Mouse (Mus musculus) lung, postnatal 0 days (tissue): Measurements from ENCODE around the gene Gm5678. TPM values are rescaled to one million over a fixed set of nuclear protein-coding genes. Genes with fewer than 3 reads are reported as not detected.

ENCODE experiments used
- ATAC-seq: fragments of 200-750 bp; cut with Nextera tagmentation; 2 replicates; pipeline ENCODE4 v1.8.0; 2017; ENCODE audit warnings: moderate library complexity
- DNase-seq: peaks from one replicate; pipeline ENCODE4 v3.0.0-alpha.2; 2016; ENCODE audit warnings: low spot score
- H3K27ac ChIP-seq: fragments of 300-500 bp; sonication (generic); 2 replicates; pipeline ENCODE4 v1.5.1; 2014; ENCODE audit warnings: antibody characterized with exemption, mild to moderate bottlenecking, low read length, mixed read lengths
- H3K27me3 ChIP-seq: fragments of 300-500 bp; sonication (generic); replicated peaks from 2 replicates; pipeline ENCODE4 v1.6.1; 2014; ENCODE audit warnings: low read length, mixed read lengths; ENCODE audit not compliant: insufficient read depth
- H3K36me3 ChIP-seq: fragments of 300-500 bp; sonication (generic); 2 replicates; pipeline ENCODE4 v1.6.1; 2014; ENCODE audit warnings: low read length, mixed read lengths; ENCODE audit not compliant: insufficient read depth
- H3K4me1 ChIP-seq: fragments of 300-500 bp; sonication (generic); 2 replicates; pipeline ENCODE4 v1.6.1; 2014; ENCODE audit warnings: antibody characterized with exemption, low read depth, low read length, mixed read lengths; ENCODE audit not compliant: insufficient read depth
- H3K4me2 ChIP-seq: fragments of 300-500 bp; sonication (generic); replicated peaks from 2 replicates; pipeline ENCODE4 v1.6.1; 2014; ENCODE audit warnings: low read depth, mild to moderate bottlenecking, low read length, moderate library complexity, mixed read lengths
- H3K4me3 ChIP-seq: fragments of 300-500 bp; sonication (generic); 2 replicates; pipeline ENCODE4 v1.5.1; 2014; ENCODE audit warnings: low read depth, low read length
- H3K9ac ChIP-seq: fragments of 300-500 bp; sonication (generic); replicated peaks from 2 replicates; pipeline ENCODE4 v1.6.1; 2014; ENCODE audit warnings: low read depth, mild to moderate bottlenecking
- H3K9me3 ChIP-seq: fragments of 300-500 bp; sonication (generic); 2 replicates; pipeline ENCODE4 v1.6.1; 2016; ENCODE audit warnings: low read length, mixed read lengths
- CTCF ChIP-seq: IDR thresholded peaks from 2 replicates; pipeline ENCODE4 v1.5.1; 2016; ENCODE audit warnings: antibody characterized with exemption, mild to moderate bottlenecking
- EP300 ChIP-seq: IDR thresholded peaks from 2 replicates; pipeline ENCODE4 v1.6.1; 2016; ENCODE audit warnings: antibody characterized with exemption, mild to moderate bottlenecking, control low read depth
- WGBS: fragments of 180-500 bp; shearing (Covaris S2); extraction: QIAGEN DNeasy Blood & Tissue Kit; methylation state at CpG from one replicate; pipeline ENCODE4 v1.1.7; 2014; 5-methylcytosine and 5-hydroxymethylcytosine counted together
- polyA plus RNA-seq: library from polyadenylated mRNA; unstranded; fragments of >200 nt; fragmentation: Nextera tagmentation; extraction: Ambion mirVana; gene quantifications from 2 replicates; pipeline ENCODE4 v1.2.1, GENCODE M21; 2015

The Gm5678 gene
- polyA plus RNA-seq, 1 experiment from 2014 or later, result not detected

DNA sequence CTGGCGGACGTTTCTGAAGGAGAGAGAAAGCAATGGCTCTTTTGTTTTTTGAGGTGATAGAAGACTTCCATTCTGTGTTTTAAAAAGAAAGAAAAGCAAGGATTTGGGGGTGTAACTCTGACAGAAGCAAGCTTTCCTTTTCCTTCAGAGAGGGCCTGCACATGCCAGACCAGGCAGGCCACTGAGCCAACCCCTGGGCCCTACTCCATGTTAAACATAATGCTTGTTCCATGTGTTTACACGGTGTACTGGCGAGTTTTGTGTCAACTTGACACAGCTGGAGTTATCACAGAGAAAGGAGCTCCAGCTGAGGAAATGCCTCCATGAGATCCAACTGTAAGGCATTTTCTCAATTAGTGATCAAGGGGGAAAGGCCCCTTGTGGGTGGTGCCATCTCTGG, 39.6 kb upstream of the Gm5678 start:
- no peak overlapping the region for H3K27ac ChIP-seq
- no peak for ATAC-seq
- 56% methylated on average over 4 of the region's 4 CpGs for WGBS
- H3K36me3 ChIP-seq, result no peaks in the 10 kb centered on the region
- H3K9me3 ChIP-seq, result no peaks in the 10 kb centered on the region
- no peak for DNase-seq
- H3K4me3 ChIP-seq, result no peak overlapping the region
- no peak overlapping the region for H3K4me2 ChIP-seq
- no peak overlapping the region for H3K9ac ChIP-seq
- H3K27me3 ChIP-seq, result no peaks in the 10 kb centered on the region
- H3K4me1 ChIP-seq, result no peaks in the 10 kb centered on the region
- TF ChIP-seq EP300 (no peak), CTCF (no peak)

DNA sequence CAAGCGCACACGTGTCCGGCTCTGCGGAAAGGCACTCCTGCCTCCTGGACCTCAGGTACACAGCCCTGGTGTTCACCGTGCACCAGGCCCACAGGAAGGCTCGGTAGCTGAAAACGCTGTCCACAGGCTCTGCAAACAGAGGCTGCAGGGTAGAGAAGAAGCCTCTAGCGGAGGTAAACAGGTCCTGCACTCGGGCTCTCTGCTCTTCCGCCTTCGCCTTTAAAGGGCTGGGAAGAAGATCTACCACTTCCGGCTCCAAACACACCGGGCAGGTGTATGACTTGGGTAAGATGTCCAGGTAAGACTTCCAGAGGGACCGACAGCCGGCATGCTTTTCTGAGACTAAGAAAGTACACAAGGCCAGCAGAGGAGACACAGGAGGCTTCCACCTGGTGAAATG, 37.0 kb upstream of the Gm5678 start:
- Histone ChIP-seq H3K27me3 (no peaks in the 10 kb centered on the region), H3K9me3 (no peaks in the 10 kb centered on the region), H3K9ac (no peak overlapping the region), H3K4me3 (no peak overlapping the region), H3K4me1 (no peaks in the 10 kb centered on the region), H3K4me2 (no peak overlapping the region), H3K27ac (no peak overlapping the region), H3K36me3 (no peaks in the 10 kb centered on the region)
- no peak for DNase-seq
- no peak for ATAC-seq
- WGBS, result 79% methylated on average over 15 of the region's 15 CpGs
- TF ChIP-seq EP300 (no peak), CTCF (no peak)

DNA sequence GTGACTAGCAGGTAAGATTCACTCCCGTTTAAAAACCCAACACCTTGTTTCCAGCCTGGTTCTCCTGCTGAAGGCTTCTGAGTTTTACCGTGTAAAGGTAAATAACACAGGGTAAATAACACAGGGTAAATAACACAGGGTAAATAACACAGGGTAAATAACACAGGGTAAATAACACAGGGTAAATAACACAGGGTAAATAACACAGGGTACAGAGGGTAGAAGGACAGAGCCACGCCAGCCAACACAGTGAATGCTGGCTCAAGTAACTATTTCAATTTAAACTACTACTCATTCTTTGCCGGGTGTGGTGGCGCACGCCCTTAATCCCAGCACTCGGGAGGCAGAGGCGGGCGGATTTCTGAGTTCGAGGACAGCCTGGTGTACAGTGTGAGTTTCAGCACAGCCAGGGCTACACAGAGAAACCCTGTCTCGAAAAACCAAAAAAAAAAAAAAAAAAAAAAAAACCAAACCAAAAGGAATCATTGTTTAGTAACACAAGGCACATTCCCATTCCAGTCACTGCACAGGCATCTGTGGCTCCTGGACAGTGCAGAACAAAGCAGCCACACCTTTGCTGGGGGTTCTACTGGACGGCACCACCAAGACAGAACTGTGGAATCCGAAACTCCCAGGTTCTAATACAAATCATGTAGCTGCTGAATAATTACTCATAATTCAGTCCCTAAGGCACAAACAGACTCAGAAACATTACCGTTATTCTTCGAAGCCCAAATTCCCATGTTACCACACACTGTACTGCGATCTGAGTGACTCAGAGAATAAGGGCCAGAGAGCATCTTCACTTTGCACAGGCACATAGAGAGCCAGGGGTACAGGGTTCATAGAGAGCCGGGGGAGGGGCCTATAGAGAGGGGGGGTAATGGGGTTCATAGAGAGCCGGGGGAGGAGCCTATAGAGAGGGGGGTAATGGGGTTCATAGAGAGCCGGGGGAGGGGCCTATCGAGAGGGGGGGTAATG, 36.2 kb upstream of the Gm5678 start:
- Histone ChIP-seq H3K27ac (no peak overlapping the region), H3K4me3 (no peak overlapping the region), H3K4me2 (no peak overlapping the region), H3K36me3 (no peaks in the 10 kb centered on the region), H3K27me3 (no peaks in the 10 kb centered on the region), H3K4me1 (no peaks in the 10 kb centered on the region), H3K9ac (no peak overlapping the region), H3K9me3 (no peaks in the 10 kb centered on the region)
- DNase-seq (no peak), ATAC-seq (no peak)
- 86% methylated on average over 17 of the region's 20 CpGs for WGBS
- TF ChIP-seq CTCF (no peak), EP300 (no peak)

DNA sequence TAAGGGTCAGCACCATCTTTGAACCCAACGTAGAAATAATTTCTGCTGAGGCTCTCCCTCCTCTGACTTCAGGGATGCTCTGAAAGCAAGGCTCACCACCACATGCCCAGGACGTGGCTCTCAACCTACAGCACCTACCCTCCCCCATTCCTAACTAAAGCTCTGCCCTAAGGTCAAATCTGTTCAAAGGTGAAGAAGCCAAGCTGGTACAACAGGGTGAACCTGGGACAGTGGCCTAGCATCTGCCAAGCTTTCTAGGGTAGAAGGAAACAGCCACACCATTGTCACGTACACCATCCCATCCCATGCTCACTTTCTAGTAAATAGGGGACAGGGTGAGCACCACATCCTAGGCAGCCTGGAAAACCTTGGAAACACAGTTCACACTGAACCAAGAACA, 35.2 kb upstream of the Gm5678 start:
- H3K9ac ChIP-seq, result no peak overlapping the region
- no peaks in the 10 kb centered on the region for H3K36me3 ChIP-seq
- H3K9me3 ChIP-seq, result no peaks in the 10 kb centered on the region
- no peaks in the 10 kb centered on the region for H3K4me1 ChIP-seq
- no peak overlapping the region for H3K27ac ChIP-seq
- H3K27me3 ChIP-seq, result no peaks in the 10 kb centered on the region
- no peak for TF ChIP-seq CTCF
- TF ChIP-seq EP300, result no peak
- no peak for ATAC-seq
- WGBS, result 98% methylated on average over 3 of the region's 3 CpGs
- H3K4me3 ChIP-seq, result no peak overlapping the region
- DNase-seq, result no peak
- H3K4me2 ChIP-seq, result no peak overlapping the region

DNA sequence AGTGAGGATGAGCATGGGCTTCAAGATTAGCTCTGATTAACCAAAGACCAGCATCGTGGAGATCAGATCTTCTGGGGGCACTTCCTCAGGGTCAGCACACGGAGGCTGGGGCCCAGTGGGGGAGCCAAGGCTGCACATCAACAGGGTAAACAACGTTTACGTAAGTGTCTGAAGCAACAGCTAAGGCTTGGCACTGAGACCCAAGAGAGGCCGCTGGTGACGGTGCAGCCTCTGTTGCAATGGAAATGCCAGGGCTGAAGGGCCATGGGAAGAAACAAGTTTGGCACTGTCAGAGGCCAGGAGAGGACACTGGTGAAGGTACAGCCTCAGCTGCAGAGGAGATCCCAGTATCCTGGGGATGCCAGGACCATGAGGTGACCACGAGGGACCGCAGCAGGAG, 34.5 kb upstream of the Gm5678 start:
- TF ChIP-seq EP300 (no peak), CTCF (no peak)
- no peaks in the 10 kb centered on the region for H3K4me1 ChIP-seq
- H3K4me2 ChIP-seq, result no peak overlapping the region
- H3K9ac ChIP-seq, result no peak overlapping the region
- no peaks in the 10 kb centered on the region for H3K9me3 ChIP-seq
- H3K4me3 ChIP-seq, result no peak overlapping the region
- no peaks in the 10 kb centered on the region for H3K27me3 ChIP-seq
- H3K27ac ChIP-seq, result no peak overlapping the region
- 76% methylated on average over 8 of the region's 8 CpGs for WGBS
- no peaks in the 10 kb centered on the region for H3K36me3 ChIP-seq
- ATAC-seq (no peak), DNase-seq (peak; percentile 16)

DNA sequence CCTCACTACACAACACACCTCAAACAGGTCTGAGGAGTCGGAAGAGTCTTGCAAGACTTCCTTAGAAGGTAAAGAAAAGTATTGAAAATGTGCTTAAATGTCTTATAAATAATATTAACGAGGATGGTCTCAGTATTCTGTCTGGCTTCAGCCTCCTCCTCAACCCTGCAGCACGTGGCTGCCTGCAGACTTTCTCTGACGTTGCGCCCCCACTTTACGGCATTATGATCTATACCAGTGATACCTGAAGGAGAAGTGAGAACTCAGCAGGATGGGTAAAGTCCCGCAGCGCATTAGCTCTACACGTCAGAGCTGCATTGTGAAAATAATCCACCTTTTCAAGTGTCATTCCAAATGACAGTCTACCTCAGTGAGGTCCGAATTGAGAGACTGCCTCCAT, 33.4 kb upstream of the Gm5678 start:
- WGBS, result 93% methylated on average over 10 of the region's 10 CpGs
- TF ChIP-seq CTCF (no peak), EP300 (no peak)
- no peaks in the 10 kb centered on the region for H3K36me3 ChIP-seq

More for the DNA sequence above, 33.4 kb upstream of the Gm5678 start:
- Histone ChIP-seq H3K4me2 (no peak overlapping the region), H3K9me3 (no peaks in the 10 kb centered on the region), H3K9ac (no peak overlapping the region), H3K4me3 (no peak overlapping the region), H3K27ac (no peak overlapping the region), H3K4me1 (no peaks in the 10 kb centered on the region), H3K27me3 (no peaks in the 10 kb centered on the region)
- DNase-seq (no peak), ATAC-seq (no peak)
